Mouse (Mus musculus) left cerebral cortex, adult 8-10 months (tissue): ENCODE results near the gene Ergic3. TPM values are rescaled to one million over a fixed set of nuclear protein-coding genes. Genes with fewer than 3 reads are reported as not detected.
A peak's percentile ranks its signal among the peaks of the same experiment; 100 is the strongest.

ENCODE experiments used
- DNase-seq, 2 experiments: peaks; one replicate each; pipeline ENCODE4 v3.0.0; 2022; ENCODE audit warnings: low spot score in 2 of 2
- total RNA-seq, 4 experiments: library from RNA; stranded (reverse); gene quantifications; 2 replicates each; pipeline ENCODE4 v1.2.4; 2022

Gene Ergic3
- total RNA-seq, 4 experiments from 2014 or later: 207 to 236 (median 220) TPM

GRCm38 (mm10) chr2:156065099-156066041, 57.5 kb downstream of the Ergic3 start, which contains the start of gene Spag4:
Gene Spag4 (plus strand): TSS chr2:156065175.
- DNase-seq: peak in 1 of 2 experiments; percentile 44

DNA sequence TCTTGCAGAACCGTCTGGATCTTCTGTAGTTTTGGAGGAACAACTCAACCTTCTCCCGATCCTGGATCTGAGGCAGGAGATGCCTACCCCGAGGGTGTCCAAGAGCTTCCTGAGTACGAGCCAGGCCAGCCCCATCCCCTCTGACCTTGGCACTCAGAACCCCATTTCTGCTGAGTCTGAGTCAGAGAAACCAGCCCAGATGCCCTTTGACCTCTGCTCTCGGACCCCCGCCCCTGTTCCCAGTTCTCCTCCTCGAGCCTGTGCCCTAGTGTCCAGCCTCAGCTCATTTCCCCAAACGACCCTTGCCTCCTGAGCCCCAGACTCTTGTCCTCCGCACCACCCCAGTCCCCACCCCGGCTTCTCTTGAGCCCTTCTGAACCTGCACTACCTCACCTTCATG, 58.3 kb downstream of the Ergic3 start:
- DNase-seq: no peak

Other genes with a start within 250 kb of the Ergic3 start
- gene Mmp24, start 232.7 kb upstream of the Ergic3 start, total RNA-seq: 10 to 100 TPM; 29.2 to 30.8 (median 29.9) TPM
- 10 to 100 TPM; 56.9 to 63.1 (median 60.3) TPM for gene BC029722, start 188.6 kb upstream of the Ergic3 start, total RNA-seq
- gene Eif6, start 181.1 kb upstream of the Ergic3 start, total RNA-seq: 10 to 100 TPM; 78.6 to 93.2 (median 86.3) TPM
- not detected for gene Fam83c, start 173.2 kb upstream of the Ergic3 start, total RNA-seq
- 10 to 100 TPM; 82.6 to 97.0 (median 87.0) TPM for gene Uqcc1, start 77.7 kb upstream of the Ergic3 start, total RNA-seq
- gene Gm15557, start 67.3 kb upstream of the Ergic3 start, total RNA-seq: not detected
- under 1 TPM; 0.20 to 0.37 (median 0.24) TPM for gene Gdf5, start 62.7 kb upstream of the Ergic3 start, total RNA-seq
- gene Cep250, start 51.6 kb upstream of the Ergic3 start, total RNA-seq: 10 to 100 TPM; 19.3 to 23.7 (median 19.8) TPM
- 1 to 10 TPM; 1.5 to 2.4 (median 1.8) TPM for gene 6430550D23Rik, start 68 bp upstream of the Ergic3 start, total RNA-seq
- gene Fer1l4, start 44.9 kb downstream of the Ergic3 start, total RNA-seq: not detected
- gene Spag4, start 57.1 kb downstream of the Ergic3 start, total RNA-seq: 1 to 10 TPM; 2.9 to 4.0 (median 3.7) TPM
- gene Cpne1, start 103.9 kb downstream of the Ergic3 start, total RNA-seq: 10 to 100 TPM; 25.2 to 37.8 (median 34.2) TPM
- 10 to 100 TPM; 23.0 to 35.0 (median 26.7) TPM for gene Rbm12, start 103.9 kb downstream of the Ergic3 start, total RNA-seq
- gene Gm28036, start 119.0 kb downstream of the Ergic3 start, total RNA-seq: 10 to 100 TPM; 10.4 to 33.0 (median 23.4) TPM
- gene Romo1, start 136.0 kb downstream of the Ergic3 start, total RNA-seq: 100 to 1,000 TPM; 115 to 163 (median 132) TPM
- 10 to 100 TPM; 40.8 to 43.5 (median 42.8) TPM for gene Nfs1, start 136.1 kb downstream of the Ergic3 start, total RNA-seq
- gene Rbm39, start 172.2 kb downstream of the Ergic3 start, total RNA-seq: 100 to 1,000 TPM; 276 to 295 (median 278) TPM
- 10 to 100 TPM; 72.9 to 93.9 (median 80.2) TPM for gene Phf20, start 188.4 kb downstream of the Ergic3 start, total RNA-seq